10 mouse cellular contexts compared by ENCODE assay signal in the genomic region with DNA sequence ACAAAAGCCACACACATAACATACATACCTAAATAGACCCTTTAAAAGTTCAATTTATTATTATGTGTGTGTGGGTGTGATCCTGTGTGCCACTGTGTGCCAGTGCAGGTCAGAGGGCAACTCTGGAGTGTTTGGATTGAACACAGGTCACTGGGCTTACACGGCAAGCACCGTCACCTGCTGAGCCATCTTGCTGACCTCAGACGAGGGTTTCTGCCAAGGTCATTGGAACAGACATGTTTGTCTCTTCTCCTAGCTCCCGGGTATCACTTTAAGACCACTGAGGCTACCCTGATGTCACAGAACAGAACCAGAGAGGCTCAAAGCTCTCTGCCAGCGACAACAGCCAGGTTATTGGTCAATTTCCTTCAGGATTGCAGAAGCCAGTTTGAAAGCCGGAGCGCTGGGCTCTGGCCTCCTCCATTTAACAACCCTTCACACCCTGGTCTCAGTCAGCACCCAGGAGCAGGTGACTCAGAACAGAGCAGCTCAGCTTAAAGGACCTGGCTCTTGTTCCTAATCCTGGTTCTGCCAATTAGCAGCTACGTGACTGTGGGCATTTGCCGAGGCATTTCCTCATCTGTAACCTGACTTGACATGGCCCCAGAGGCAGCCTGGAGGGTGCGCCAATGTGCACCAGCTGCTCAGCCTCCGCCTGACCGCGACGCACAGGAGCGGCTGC. TPM values are rescaled to one million over a fixed set of nuclear protein-coding genes. Genes with fewer than 3 reads are reported as not detected.
A peak's percentile ranks its signal among the peaks of the same experiment; 100 is the strongest.
DNase-seq lines count a peak whose midpoint lies in the region; TF ChIP-seq lines count a peak whose summit lies in the region.
"Had no signal": no experiment of that assay in that cellular context is flagged by ENCODE, and none has a peak within 500 bp of the region (broad histone marks: within the 10 kb centered on the region; RNA-seq: fewer than 3 reads in every experiment).

No protein-coding gene starts in this region.

- peaks cover 11% of the 10 kb centered on the region for H3K79me2 ChIP-seq in heart, adult 2 months (replicated peaks; ENCODE audit: control insufficient read depth, insufficient read depth, low read length)

- no peak overlapping the region for H3K9ac ChIP-seq in heart, adult 2 months (ENCODE audit: low read depth, low read length)
- H3K9ac ChIP-seq: limb, embryonic 15.5 days had no signal

- peak overlapping the region; percentile 91 for H3K27ac ChIP-seq in heart, adult 2 months
- H3K27ac ChIP-seq in heart, embryonic 10.5 days, result no peak overlapping the region
- H3K27ac ChIP-seq: limb, embryonic 15.5 days had no signal

- TF ChIP-seq CTCF in heart, adult 2 months (IDR thresholded peaks at IDR 0.05), result no peak

- intact Hi-C loops in heart, adult 2 months (cut with DNase I), result no loop called here

- TF ChIP-seq POLR2A in heart, adult 2 months (IDR thresholded peaks at IDR 0.05; ENCODE audit: insufficient read depth, low read depth, low read length), result no peak

- peak; percentile 96 for TF ChIP-seq EP300 in heart, adult 2 months (IDR thresholded peaks at IDR 0.05; ENCODE audit: insufficient read depth, low read depth, low read length)

- DNase-seq in heart, adult 2 months, result peak; percentile 64 to 81
- DNase-seq in heart, embryonic 10.5 days (ENCODE audit: low spot score), result no peak
- DNase-seq in lung, postnatal 36 days, result peak; percentile 35
- DNase-seq in lung, postnatal 10 days, result no peak
- peak; percentile 75 for DNase-seq in gastrocnemius, postnatal 25 days
- DNase-seq in spleen, postnatal 36 days (ENCODE audit: low spot score in 2 of 2), result no peak
- DNase-seq in embryo, embryonic 9.5 days (ENCODE audit: extremely low spot score), result no peak
- DNase-seq: cerebellum, postnatal 36 days; thymus, adult 2 months had no signal

- H3K27me3 ChIP-seq in heart, adult 2 months (ENCODE audit: control insufficient read depth, insufficient read depth, low read length), result no peaks in the 10 kb centered on the region
- no peaks in the 10 kb centered on the region for H3K27me3 ChIP-seq in heart, embryonic 10.5 days (ENCODE audit: insufficient read depth, poor library complexity, severe bottlenecking)
- H3K27me3 ChIP-seq: limb, embryonic 15.5 days had no signal

- H3K4me1 ChIP-seq in heart, adult 2 months (ENCODE audit: control insufficient read depth, insufficient read depth, low read length), result peaks cover 60% of the 10 kb centered on the region
- peaks cover 74% of the 10 kb centered on the region for H3K4me1 ChIP-seq in heart, embryonic 10.5 days

- H3K4me3 ChIP-seq in heart, adult 2 months, result no peak overlapping the region
- H3K4me3 ChIP-seq in heart, embryonic 10.5 days, result no peak overlapping the region
- H3K4me3 ChIP-seq: limb, embryonic 15.5 days had no signal

- H3K36me3 ChIP-seq in heart, adult 2 months (ENCODE audit: control insufficient read depth, insufficient read depth, low read length), result peaks cover 3% of the 10 kb centered on the region
- peaks cover 21% of the 10 kb centered on the region; the same call in 1 of the 2 replicates for H3K36me3 ChIP-seq in heart, embryonic 10.5 days

- WGBS in heart, adult 2 months, result 54% methylated on average over 15 of the region's 15 CpGs
- WGBS in heart, embryonic 10.5 days, result 87% methylated on average over 15 of the region's 15 CpGs

- H3K9me3 ChIP-seq in heart, embryonic 10.5 days, result no peaks in the 10 kb centered on the region
- H3K9me3 ChIP-seq: limb, embryonic 15.5 days had no signal

RNA-seq across cellular contexts. Expression of a gene that starts 25.0 kb away (rescaled TPM):
- 100 to 1,000 TPM; 331 to 374 TPM for total RNA-seq in heart, adult 2 months (2021)
- 146 and 227 TPM in 2 replicates for polyA plus RNA-seq in heart, adult 2 months (2012; rRNA removed)
- 13.2 and 17.0 TPM in 2 replicates for polyA plus RNA-seq in heart, embryonic 10.5 days (2016; fragmentation: Nextera tagmentation; extraction: Ambion mirVana)
- total RNA-seq in gastrocnemius, postnatal 25 days (2021), result 100 to 1,000 TPM; 101 to 138 TPM

RNA-seq across cellular contexts. Expression of a gene that starts 26.4 kb away (rescaled TPM):
- total RNA-seq in heart, adult 2 months (2021), result 10 to 100 TPM; 10.3 TPM
- polyA plus RNA-seq in heart, adult 2 months (2012; rRNA removed), result 8.3 and 13.7 TPM in 2 replicates
- polyA plus RNA-seq in heart, embryonic 10.5 days (2016; fragmentation: Nextera tagmentation; extraction: Ambion mirVana), result 9.5 and 9.7 TPM in 2 replicates
- 1 to 10 TPM; 4.8 to 5.3 TPM for total RNA-seq in gastrocnemius, postnatal 25 days (2021)

RNA-seq across cellular contexts. Expression of a gene that starts 26.6 kb away (rescaled TPM):
- total RNA-seq in heart, adult 2 months (2021), result 10 to 100 TPM; 18.8 to 20.2 TPM
- polyA plus RNA-seq in heart, adult 2 months (2012; rRNA removed), result 6.8 and 9.7 TPM in 2 replicates
- polyA plus RNA-seq in heart, embryonic 10.5 days (2016; fragmentation: Nextera tagmentation; extraction: Ambion mirVana), result 7.8 and 8.0 TPM in 2 replicates
- total RNA-seq in gastrocnemius, postnatal 25 days (2021), result 1 to 10 TPM; 6.2 to 7.3 TPM

Comparison
In these comparisons a context has a peak if more than half of its experiments do, and no peak if none do; other contexts are left out.
1. DNase-seq: peak in heart, adult 2 months (2 of 2), lung, postnatal 36 days (single experiment) and gastrocnemius, postnatal 25 days (single experiment); none in heart, embryonic 10.5 days (single experiment), lung, postnatal 10 days (single experiment), spleen, postnatal 36 days (0 of 2) and embryo, embryonic 9.5 days (single experiment).